Mouse (Mus musculus): Measurements from ENCODE around the gene Stra6l. TPM values are rescaled to one million over a fixed set of nuclear protein-coding genes. Genes with fewer than 3 reads are reported as not detected.

Gene Stra6l
- polyA plus RNA-seq, 1 experiment from 2014 or later, result 1.6 TPM

- H3K27me3 ChIP-seq (replicated peaks; ENCODE audit: control insufficient read depth, insufficient read depth, low read length), result no peaks in the 10 kb centered on the region
- WGBS, result 67% methylated on average over 4 of the region's 4 CpGs
- no peaks in the 10 kb centered on the region for H3K9me3 ChIP-seq (ENCODE audit: control insufficient read depth, low read length)
- no peaks in the 10 kb centered on the region for H3K36me3 ChIP-seq (ENCODE audit: control insufficient read depth, insufficient read depth)
- ATAC-seq, result no peak
- no peaks in the 10 kb centered on the region for H3K4me1 ChIP-seq (replicated peaks; ENCODE audit: control insufficient read depth, insufficient read depth, low read length)
- H3K9ac ChIP-seq (replicated peaks; ENCODE audit: low read depth, low read length), result no peak overlapping the region
- no peak overlapping the region for H3K4me2 ChIP-seq (ENCODE audit: low read length)
- no peak overlapping the region for H3K27ac ChIP-seq (ENCODE audit: low read length)
- H3K4me3 ChIP-seq (replicated peaks; ENCODE audit: low read length), result no peak overlapping the region
Measured at GRCm38 (mm10) chr4:45928561-45928960, 80.1 kb downstream of the Stra6l start.

Other genes with a start within 250 kb of the Stra6l start
- gene Aldh1b1, start 49.6 kb upstream of the Stra6l start, polyA plus RNA-seq (2015; fragmentation: Nextera tagmentation; extraction: Ambion mirVana), result 30.9 and 31.8 TPM in 2 replicates
- gene Igfbpl1, start 21.7 kb upstream of the Stra6l start, polyA plus RNA-seq (2015; fragmentation: Nextera tagmentation; extraction: Ambion mirVana), result 94.2 and 109 TPM in 2 replicates
- gene Ccdc180, start 41.6 kb downstream of the Stra6l start, polyA plus RNA-seq (2015; fragmentation: Nextera tagmentation; extraction: Ambion mirVana), result 0.30 and 0.35 TPM in 2 replicates
- gene Tdrd7, start 116.7 kb downstream of the Stra6l start, polyA plus RNA-seq (2015; fragmentation: Nextera tagmentation; extraction: Ambion mirVana), result 19.3 and 20.9 TPM in 2 replicates
- gene Tmod1, start 190.3 kb downstream of the Stra6l start, polyA plus RNA-seq (2015; fragmentation: Nextera tagmentation; extraction: Ambion mirVana), result 0.52 and 0.81 TPM in 2 replicates